Mouse (Mus musculus) testis, adult 2 months (tissue): ENCODE measurements around the gene Olfr1359.
"Not testable (repeated sequence)": the region's sequence is repeated elsewhere in the genome, so short reads cannot be mapped to it uniquely, and the experiment has no call there.

Experiments
- CTCF ChIP-seq: fragments of 200-500 bp; IDR thresholded peaks from 2 replicates; pipeline ENCODE4 v1.5.1; 2012; ENCODE audit warnings: low read depth, mild to moderate bottlenecking, inconsistent platforms, low read length, moderate library complexity; ENCODE audit not compliant: control insufficient read depth, insufficient read depth, insufficient replicate concordance
- POLR2A ChIP-seq: fragments of 200-500 bp; IDR thresholded peaks from 2 replicates; pipeline ENCODE4 v1.6.1; 2012; ENCODE audit warnings: low read depth, mild to moderate bottlenecking, inconsistent platforms, low read length, moderate library complexity; ENCODE audit not compliant: control insufficient read depth

- TF ChIP-seq POLR2A, CTCF: not testable (repeated sequence)
Measured at GRCm38 (mm10) chr13:21717397-21718357, 19.8 kb downstream of the Olfr1359 start, which contains the start of gene Hist1h3h.
